Comparison of ENCODE assay signal across 8 mouse cellular contexts in genomic region chr3:55520240-55521180, GRCm38 (mm10). TPM values are rescaled to one million over a fixed set of nuclear protein-coding genes. Genes with fewer than 3 reads are reported as not detected.
A peak's percentile ranks its signal among the peaks of the same experiment; 100 is the strongest.
DNase-seq lines count a peak whose midpoint lies in the region; ATAC-seq and TF ChIP-seq lines count a peak whose summit lies in the region.

No protein-coding gene starts in this region.

- no peaks in the 10 kb centered on the region for H3K36me3 ChIP-seq in thymus, adult 2 months (ENCODE audit: control insufficient read depth, insufficient read depth, low read length)
- H3K36me3 ChIP-seq in hindbrain, embryonic 16.5 days (ENCODE audit: control insufficient read depth, insufficient read depth, low read length), result peaks cover 4% of the 10 kb centered on the region
- H3K36me3 ChIP-seq in midbrain, embryonic 13.5 days, result peaks cover 9% of the 10 kb centered on the region
- H3K36me3 ChIP-seq in stomach, embryonic 14.5 days (ENCODE audit: control insufficient read depth, insufficient read depth, low read length), result no peaks in the 10 kb centered on the region

- H3K9ac ChIP-seq in hindbrain, embryonic 16.5 days (ENCODE audit: low read depth, low read length), result peak overlapping the region; percentile 38; the same call in 1 of the 2 replicates
- no peak overlapping the region for H3K9ac ChIP-seq in midbrain, embryonic 13.5 days (replicated peaks)
- no peak overlapping the region for H3K9ac ChIP-seq in stomach, embryonic 14.5 days (replicated peaks; ENCODE audit: low read depth, low read length)

- peak overlapping the region; percentile 19; the same call in 1 of the 2 replicates for H3K4me2 ChIP-seq in hindbrain, embryonic 16.5 days (ENCODE audit: low read length)
- no peak overlapping the region for H3K4me2 ChIP-seq in midbrain, embryonic 13.5 days (replicated peaks)
- no peak overlapping the region for H3K4me2 ChIP-seq in stomach, embryonic 14.5 days (replicated peaks; ENCODE audit: low read depth, low read length)

- peak; percentile 81 for ATAC-seq in hindbrain, embryonic 16.5 days
- ATAC-seq in midbrain, embryonic 13.5 days, result peak; percentile 80
- ATAC-seq in stomach, embryonic 14.5 days (ENCODE audit: insufficient number of reproducible peaks, insufficient read depth, low FRiP score, low read depth), result 0 out of 2 replicates have a peak, but pooled peaks have one; percentile 47

- no peaks in the 10 kb centered on the region for H3K27me3 ChIP-seq in thymus, adult 2 months (ENCODE audit: control insufficient read depth, insufficient read depth, low read length)
- no peaks in the 10 kb centered on the region for H3K27me3 ChIP-seq in hindbrain, embryonic 16.5 days (replicated peaks; ENCODE audit: control insufficient read depth, insufficient read depth, low read length)
- H3K27me3 ChIP-seq in midbrain, embryonic 13.5 days, result no peaks in the 10 kb centered on the region
- no peaks in the 10 kb centered on the region for H3K27me3 ChIP-seq in stomach, embryonic 14.5 days (ENCODE audit: control insufficient read depth, insufficient read depth, low read length)

- TF ChIP-seq CTCF in thymus, adult 2 months (IDR thresholded peaks at IDR 0.05; ENCODE audit: borderline replicate concordance, control insufficient read depth, extremely low read depth, insufficient read depth, low read length, poor library complexity), result no peak
- peak; percentile 91 for TF ChIP-seq CTCF in gastrocnemius, adult 2 months (IDR thresholded peaks at IDR 0.05)

- intact Hi-C loops in gastrocnemius, adult 2 months (cut with DNase I), result loop anchor here (2.0 kb wide), 2 partner anchors 264 to 480 kb away; no protein-coding TSS in a partner anchor
- intact Hi-C loops in left cerebral cortex, postnatal 14 days (cut with DNase I), result no loop called here

- 37% methylated on average over 12 of the region's 12 CpGs for WGBS in thymus, adult 2 months
- WGBS in hindbrain, embryonic 16.5 days, result 14% methylated on average over 12 of the region's 12 CpGs
- 11% methylated on average over 12 of the region's 12 CpGs for WGBS in midbrain, embryonic 13.5 days
- 31% methylated on average over 12 of the region's 12 CpGs for WGBS in stomach, embryonic 14.5 days

- H3K9me3 ChIP-seq in hindbrain, embryonic 16.5 days (ENCODE audit: control insufficient read depth, low read length), result no peaks in the 10 kb centered on the region
- H3K9me3 ChIP-seq in midbrain, embryonic 13.5 days, result no peaks in the 10 kb centered on the region
- no peaks in the 10 kb centered on the region for H3K9me3 ChIP-seq in stomach, embryonic 14.5 days (ENCODE audit: control insufficient read depth, low read depth, low read length)

- TF ChIP-seq POLR2A in thymus, adult 2 months (IDR thresholded peaks at IDR 0.05; ENCODE audit: control insufficient read depth, extremely low read depth, insufficient read depth, low read length, poor library complexity), result no peak

- no peak overlapping the region for H3K27ac ChIP-seq in thymus, adult 2 months (ENCODE audit: control insufficient read depth, insufficient read depth, low read length)
- H3K27ac ChIP-seq in gastrocnemius, adult 2 months, result no peak overlapping the region
- peak overlapping the region; percentile 80 for H3K27ac ChIP-seq in hindbrain, embryonic 16.5 days (ENCODE audit: low read depth, low read length)
- peak overlapping the region; percentile 87 for H3K27ac ChIP-seq in midbrain, embryonic 13.5 days
- H3K27ac ChIP-seq in stomach, embryonic 14.5 days (ENCODE audit: low read length), result no peak overlapping the region

- 0 out of 2 replicates have a peak, but pooled peaks cover 2% of the 10 kb centered on the region for H3K4me1 ChIP-seq in thymus, adult 2 months (replicated peaks; ENCODE audit: control insufficient read depth, insufficient read depth, low read length)
- peaks cover 42% of the 10 kb centered on the region for H3K4me1 ChIP-seq in hindbrain, embryonic 16.5 days (ENCODE audit: control insufficient read depth, insufficient read depth, low read depth, low read length)
- peaks cover 60% of the 10 kb centered on the region for H3K4me1 ChIP-seq in midbrain, embryonic 13.5 days (replicated peaks)
- peaks cover 4% of the 10 kb centered on the region; the same call in 1 of the 2 replicates for H3K4me1 ChIP-seq in stomach, embryonic 14.5 days (ENCODE audit: control insufficient read depth, insufficient read depth, low read length)

- H3K4me3 ChIP-seq in thymus, adult 2 months (ENCODE audit: control insufficient read depth, insufficient read depth, low read length), result no peak overlapping the region
- no peak overlapping the region for H3K4me3 ChIP-seq in gastrocnemius, adult 2 months
- H3K4me3 ChIP-seq in hindbrain, embryonic 16.5 days (ENCODE audit: low read length), result no peak overlapping the region
- H3K4me3 ChIP-seq in midbrain, embryonic 13.5 days (replicated peaks), result no peak overlapping the region
- H3K4me3 ChIP-seq in stomach, embryonic 14.5 days (ENCODE audit: low read depth, low read length), result no peak overlapping the region

- DNase-seq in thymus, adult 2 months, result peak; percentile 47
- no peak for DNase-seq in thymus, adult 18-20 months
- peak; percentile 95 to 97 for DNase-seq in cerebellum, postnatal 10 days
- peak; percentile 81 for DNase-seq in gastrocnemius, adult 2 months
- peak; percentile 73 to 82 for DNase-seq in left cerebral cortex, postnatal 14 days (ENCODE audit: low spot score in 2 of 2)

RNA-seq across cellular contexts. Expression of gene Gm21954, which starts 48.5 kb away (rescaled TPM):
- polyA plus RNA-seq in thymus, adult 2 months (2012; rRNA removed), result not detected in 2 replicates
- total RNA-seq in gastrocnemius, adult 2 months (2021), result not detected
- polyA plus RNA-seq in hindbrain, embryonic 16.5 days (2015; fragmentation: Nextera tagmentation; extraction: Ambion mirVana), result not detected in 2 replicates
- total RNA-seq in left cerebral cortex, postnatal 14 days (2021), result not detected
- not detected in 2 replicates for polyA plus RNA-seq in midbrain, embryonic 13.5 days (2015; fragmentation: Nextera tagmentation; extraction: Ambion mirVana)
- polyA plus RNA-seq in stomach, embryonic 14.5 days (2014; fragmentation: Nextera tagmentation; extraction: Ambion mirVana), result not detected in 2 replicates

Comparison
In these comparisons a context has a peak if more than half of its experiments do, and no peak if none do; other contexts are left out.
1. DNase-seq: peak in thymus, adult 2 months (single experiment), cerebellum, postnatal 10 days (2 of 2), gastrocnemius, adult 2 months (single experiment) and left cerebral cortex, postnatal 14 days (2 of 2); none in thymus, adult 18-20 months (0 of 2).
2. H3K27ac ChIP-seq: peak in hindbrain, embryonic 16.5 days (single experiment) and midbrain, embryonic 13.5 days (single experiment); none in thymus, adult 2 months (single experiment), gastrocnemius, adult 2 months (single experiment) and stomach, embryonic 14.5 days (single experiment).
3. Peak in every context shown above with its lines, with median percentiles within 50 percentile points of each other: ATAC-seq.